Mouse (Mus musculus) Muller cell, postnatal 12 days (primary cell): ENCODE measurements around the gene Cryzl1.

Source experiments
- DNase-seq: peaks from one replicate; pipeline ENCODE4 v3.0.0-alpha.2; 2015; ENCODE audit errors: inconsistent ontology term

Gene Cryzl1

GRCm38 (mm10) chr16:91728123-91729065 is at the start of gene Cryzl1:
TSS of gene Cryzl1 (minus strand) at chr16:91728975.
- peak; percentile 100 for DNase-seq

GRCm38 (mm10) chr16:91772586-91772985 is 43.8 kb upstream of the Cryzl1 start:
- DNase-seq, result no peak

- DNase-seq, result no peak
These were observed 42.6 kb upstream of the Cryzl1 start for GRCm38 (mm10) chr16:91771334-91771733.

GRCm38 (mm10) chr16:91770662-91771061 is 41.9 kb upstream of the Cryzl1 start:
- DNase-seq, result no peak

- DNase-seq, result no peak
These were observed 41.1 kb upstream of the Cryzl1 start for GRCm38 (mm10) chr16:91769911-91770310.

GRCm38 (mm10) chr16:91768586-91768985 is 39.8 kb upstream of the Cryzl1 start:
- DNase-seq, result no peak

- DNase-seq, result peak; percentile 76
These were observed 38.5 kb upstream of the Cryzl1 start for GRCm38 (mm10) chr16:91767165-91767701.

- no peak for DNase-seq
These were observed 37.0 kb upstream of the Cryzl1 start for GRCm38 (mm10) chr16:91765816-91766210.

- DNase-seq, result no peak
These were observed 36.5 kb upstream of the Cryzl1 start for GRCm38 (mm10) chr16:91765121-91765815.

- no peak for DNase-seq
These were observed 35.6 kb upstream of the Cryzl1 start for GRCm38 (mm10) chr16:91764414-91764813.

GRCm38 (mm10) chr16:91763975-91764374 is 35.2 kb upstream of the Cryzl1 start:
- DNase-seq, result no peak

GRCm38 (mm10) chr16:91762476-91762875 is 33.7 kb upstream of the Cryzl1 start:
- DNase-seq, result peak; percentile 59

GRCm38 (mm10) chr16:91761761-91762160 is 33.0 kb upstream of the Cryzl1 start:
- DNase-seq, result no peak

- no peak for DNase-seq
These were observed 32.4 kb upstream of the Cryzl1 start for GRCm38 (mm10) chr16:91761202-91761601.

- DNase-seq, result no peak
These were observed 26.2 kb upstream of the Cryzl1 start for GRCm38 (mm10) chr16:91754957-91755356.

GRCm38 (mm10) chr16:91753611-91754010 is 24.8 kb upstream of the Cryzl1 start:
- DNase-seq, result no peak

- no peak for DNase-seq
These were observed 23.0 kb upstream of the Cryzl1 start for GRCm38 (mm10) chr16:91751644-91752385.

- no peak for DNase-seq
These were observed 18.8 kb upstream of the Cryzl1 start for GRCm38 (mm10) chr16:91747567-91747966.

GRCm38 (mm10) chr16:91746101-91746950 is 17.6 kb upstream of the Cryzl1 start:
- no peak for DNase-seq

- DNase-seq, result no peak
These were observed 14.3 kb upstream of the Cryzl1 start for GRCm38 (mm10) chr16:91743055-91743454.

- DNase-seq, result no peak
These were observed 12.1 kb upstream of the Cryzl1 start for GRCm38 (mm10) chr16:91740918-91741255.
